Mouse (Mus musculus) large intestine, adult 2 months (tissue): ENCODE measurements at regions not wholly inside any gene's neighbourhood (a gene's known extent, or its start where the extent isn't known, plus 50 kb on each side); places are given as distances from the start of the nearest gene placed in this dataset.
"Not testable (repeated sequence)": the region's sequence is repeated elsewhere in the genome, so short reads cannot be mapped to it uniquely, and the experiment has no call there.

Experiments
- DNase-seq: peaks from one replicate; pipeline ENCODE4 v3.0.0-alpha.2; 2012; ENCODE audit warnings: low read depth, low spot score
- WGBS: fragments of 180-500 bp; shearing (Covaris S2); methylation state at CpG from one replicate; pipeline ENCODE4 v1.1.7; 2018; 5-methylcytosine and 5-hydroxymethylcytosine counted together

DNA sequence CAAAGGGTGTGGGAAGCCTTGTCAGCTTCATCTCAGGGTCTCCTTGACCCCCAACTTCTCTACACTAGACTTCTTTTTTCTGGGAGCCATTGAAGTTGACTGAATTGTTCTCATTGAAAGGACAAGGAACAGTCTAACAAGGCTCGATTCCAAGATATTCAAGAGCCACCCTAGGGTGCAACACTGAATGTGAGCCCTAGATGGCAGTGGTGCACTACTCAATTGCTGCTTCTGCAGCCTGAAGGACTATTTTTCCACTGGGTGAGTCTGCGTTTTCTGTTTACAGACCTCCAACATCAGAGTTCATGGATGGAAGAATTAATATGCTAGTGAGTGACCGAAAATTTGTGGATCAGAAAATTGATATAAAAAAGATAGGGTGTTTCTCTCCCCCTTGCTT is 161.5 kb downstream of the Hpcal1 start:
- WGBS = 43% methylated on average over 3 of the region's 3 CpGs
- not testable (repeated sequence) for DNase-seq

GRCm38 (mm10) chr12:17872491-17872890 is 181.8 kb downstream of the Hpcal1 start:
- 19% methylated on average over 6 of the region's 6 CpGs for WGBS
- DNase-seq = not testable (repeated sequence)

DNA sequence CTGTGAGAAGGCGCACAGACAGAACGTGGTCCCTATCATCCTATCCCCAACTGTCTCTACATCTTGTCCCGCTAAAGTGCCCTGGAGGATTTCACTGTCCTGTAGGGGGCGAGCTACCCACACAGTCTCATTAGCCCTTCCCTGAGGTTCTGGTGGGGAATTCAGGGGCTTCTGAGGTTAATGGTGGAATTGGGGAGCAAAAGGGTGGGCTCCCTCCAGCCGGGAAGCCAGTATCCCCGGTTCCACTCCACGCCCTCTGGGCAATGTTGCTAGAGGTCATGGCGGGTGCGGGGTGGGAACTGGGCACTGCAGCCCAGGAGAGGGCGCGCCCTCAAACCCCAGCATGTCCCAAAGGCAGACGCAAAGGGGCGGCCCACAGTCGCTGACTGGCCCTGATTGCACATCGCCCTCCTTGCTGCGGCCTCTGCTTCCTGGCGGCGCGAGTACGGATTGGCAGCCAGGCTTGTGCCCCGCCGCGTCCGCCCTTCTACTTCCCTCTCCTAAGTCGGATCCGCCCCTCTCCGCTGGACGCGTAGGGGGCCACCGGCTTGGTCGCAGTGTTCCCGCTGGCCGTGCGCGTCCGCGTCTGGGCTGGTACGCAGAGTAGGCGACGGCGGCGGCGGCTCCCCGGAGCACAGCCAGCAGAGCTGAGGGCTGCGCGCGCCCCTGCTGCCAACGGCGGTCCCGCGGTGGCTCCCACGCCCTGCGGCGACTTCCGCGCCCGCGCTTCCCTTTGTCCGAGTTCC is 190.9 kb downstream of the Hpcal1 start:
- WGBS = under 1% methylated on average over 59 of the region's 59 CpGs
- DNase-seq = peak; percentile 62

- 2% methylated on average over 63 of the region's 65 CpGs for WGBS
- DNase-seq = not testable (repeated sequence)
Measured at GRCm38 (mm10) chr12:17882117-17883116, 191.8 kb downstream of the Hpcal1 start.

- DNase-seq = not testable (repeated sequence)
- 87% methylated on average over 6 of the region's 6 CpGs for WGBS
Measured at GRCm38 (mm10) chr12:17891663-17892310, 201.1 kb downstream of the Hpcal1 start.

DNA sequence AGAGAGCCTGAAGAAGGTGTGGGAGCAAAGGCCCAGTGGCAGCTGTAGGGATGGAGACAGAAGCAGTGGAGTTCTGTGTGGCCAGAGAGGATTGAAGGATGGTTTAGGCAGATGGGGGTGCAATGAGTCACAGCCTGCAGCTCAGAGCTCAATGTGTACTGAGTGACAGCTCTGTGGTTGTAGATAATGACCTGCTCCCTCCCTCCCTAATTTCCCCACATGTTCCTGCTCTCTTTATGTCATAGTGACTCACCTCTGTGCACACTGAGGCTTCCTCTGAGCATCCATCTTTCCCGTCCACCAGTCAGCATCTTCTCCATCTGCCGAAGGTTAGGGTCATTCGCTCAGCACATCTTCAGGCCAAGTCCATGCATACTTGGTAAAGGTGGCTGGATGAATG is 222.4 kb downstream of the Hpcal1 start:
- DNase-seq = not testable (repeated sequence)
- WGBS = 99% methylated on average over 3 of the region's 3 CpGs
